9 mouse cellular contexts compared by ENCODE assay signal in genomic region chr11:117348429-117349103, GRCm38 (mm10).
A peak's percentile ranks its signal among the peaks of the same experiment; 100 is the strongest.
DNase-seq lines count a peak whose midpoint lies in the region; ATAC-seq and TF ChIP-seq lines count a peak whose summit lies in the region.
"Had no signal": no experiment of that assay in that cellular context is flagged by ENCODE, and none has a peak within 500 bp of the region (broad histone marks: within the 10 kb centered on the region; RNA-seq: fewer than 3 reads in every experiment).

No protein-coding gene starts in this region.

- no peak overlapping the region for H3K9ac ChIP-seq in liver, embryonic 12.5 days

- DNase-seq in heart, adult 11 months, result peak; percentile 92
- no peak for DNase-seq in heart, postnatal 10 days
- no peak for DNase-seq in thymus, adult 2 months
- DNase-seq in thymus, postnatal 4 days, result no peak
- DNase-seq in left cerebral cortex, postnatal 25 days (ENCODE audit: low spot score in 2 of 2), result no peak
- no peak for DNase-seq in spleen, adult 18-20 months
- DNase-seq in ovary, postnatal 14 days (ENCODE audit: low spot score), result no peak
- DNase-seq: kidney, adult 18-20 months had no signal

- H3K36me3 ChIP-seq in thymus, adult 2 months (ENCODE audit: control insufficient read depth, insufficient read depth, low read length), result peaks cover 22% of the 10 kb centered on the region
- peaks cover 30% of the 10 kb centered on the region for H3K36me3 ChIP-seq in liver, embryonic 12.5 days

- 27% methylated on average over 10 of the region's 10 CpGs for WGBS in thymus, adult 2 months
- 40% methylated on average over 10 of the region's 10 CpGs for WGBS in liver, embryonic 12.5 days (ENCODE audit: insufficient replicate concordance)

- no peak for TF ChIP-seq POLR2A in thymus, adult 2 months (IDR thresholded peaks at IDR 0.05; ENCODE audit: control insufficient read depth, extremely low read depth, insufficient read depth, low read length, poor library complexity)

- H3K4me1 ChIP-seq in thymus, adult 2 months (replicated peaks; ENCODE audit: control insufficient read depth, insufficient read depth, low read length), result peaks cover 65% of the 10 kb centered on the region
- H3K4me1 ChIP-seq in liver, embryonic 12.5 days, result peaks cover 75% of the 10 kb centered on the region

- 0 out of 2 replicates have a peak overlapping the region, but pooled peaks have one; percentile 13 for H3K4me2 ChIP-seq in liver, embryonic 12.5 days

- ATAC-seq in liver, embryonic 12.5 days, result no peak

- no peaks in the 10 kb centered on the region for H3K27me3 ChIP-seq in thymus, adult 2 months (ENCODE audit: control insufficient read depth, insufficient read depth, low read length)
- H3K27me3 ChIP-seq in liver, embryonic 12.5 days (replicated peaks), result no peaks in the 10 kb centered on the region

- intact Hi-C loops in heart, postnatal 10 days (cut with DNase I), result loop anchor here (2.0 kb wide), 1 partner anchor 16 kb away; no protein-coding TSS in a partner anchor
- intact Hi-C loops in left cerebral cortex, postnatal 25 days (cut with DNase I), result no loop called here

- no peak overlapping the region for H3K4me3 ChIP-seq in thymus, adult 2 months (ENCODE audit: control insufficient read depth, insufficient read depth, low read length)
- no peak overlapping the region for H3K4me3 ChIP-seq in liver, embryonic 12.5 days

- H3K9me3 ChIP-seq in liver, embryonic 12.5 days (replicated peaks), result no peaks in the 10 kb centered on the region

- no peak for TF ChIP-seq CTCF in thymus, adult 2 months (IDR thresholded peaks at IDR 0.05; ENCODE audit: borderline replicate concordance, control insufficient read depth, extremely low read depth, insufficient read depth, low read length, poor library complexity)

- peak overlapping the region; percentile 85 for H3K27ac ChIP-seq in thymus, adult 2 months (ENCODE audit: control insufficient read depth, insufficient read depth, low read length)
- peak overlapping the region; percentile 61; the same call in 1 of the 2 replicates for H3K27ac ChIP-seq in liver, embryonic 12.5 days
